Mouse (Mus musculus) megakaryocyte, embryonic 14.5 days (primary cell): ENCODE measurements around the gene Ltbp2.

Experiments
- FLI1 ChIP-seq: IDR thresholded peaks from 2 replicates; pipeline ENCODE4 v1.6.1; 2012; ENCODE audit warnings: low read length, inconsistent platforms, mixed read lengths
- GATA1 ChIP-seq: IDR thresholded peaks from 3 replicates; pipeline ENCODE4 v1.6.1; 2012; ENCODE audit warnings: mixed read lengths, low read length, inconsistent platforms, borderline replicate concordance

GRCm38 (mm10) chr12:84814663-84815325 is 61.5 kb downstream of the Ltbp2 start:
- TF ChIP-seq GATA1 (no peak), FLI1 (no peak)
